Mouse (Mus musculus) embryonic facial prominence, embryonic 12.5 days (tissue): ENCODE data around the gene Stra8. TPM values are rescaled to one million over a fixed set of nuclear protein-coding genes. Genes with fewer than 3 reads are reported as not detected.
A peak's percentile ranks its signal among the peaks of the same experiment; 100 is the strongest.

Experiments
- ATAC-seq: fragments of 200-750 bp; cut with Nextera tagmentation; 2 replicates; pipeline ENCODE4 v1.8.0; 2017; ENCODE audit not compliant: insufficient number of reproducible peaks, insufficient read depth, low FRiP score, low TSS enrichment
- H3K27ac ChIP-seq: fragments of 300-500 bp; sonication (generic); 2 replicates; pipeline ENCODE4 v1.5.1; 2016; ENCODE audit warnings: mild to moderate bottlenecking
- H3K27me3 ChIP-seq: fragments of 300-500 bp; sonication (generic); 2 replicates; pipeline ENCODE4 v1.6.1; 2016; ENCODE audit warnings: mild to moderate bottlenecking, moderate library complexity
- H3K36me3 ChIP-seq: fragments of 300-500 bp; sonication (generic); 2 replicates; pipeline ENCODE4 v1.6.1; 2016; ENCODE audit warnings: mild to moderate bottlenecking
- H3K4me1 ChIP-seq: fragments of 300-500 bp; sonication (generic); 2 replicates; pipeline ENCODE4 v1.6.1; 2016
- H3K4me2 ChIP-seq: fragments of 300-500 bp; sonication (generic); replicated peaks from 2 replicates; pipeline ENCODE4 v1.6.1; 2016; ENCODE audit warnings: mild to moderate bottlenecking, moderate library complexity
- H3K4me3 ChIP-seq: fragments of 300-500 bp; sonication (generic); 2 replicates; pipeline ENCODE4 v1.5.1; 2016; ENCODE audit warnings: mild to moderate bottlenecking
- H3K9ac ChIP-seq: fragments of 300-500 bp; sonication (generic); 2 replicates; pipeline ENCODE4 v1.6.1; 2016; ENCODE audit warnings: mild to moderate bottlenecking, moderate library complexity
- H3K9me3 ChIP-seq: fragments of 300-500 bp; sonication (generic); 2 replicates; pipeline ENCODE4 v1.6.1; 2016; ENCODE audit warnings: mild to moderate bottlenecking, moderate library complexity
- WGBS: fragments of 180-500 bp; shearing (Covaris S2); methylation state at CpG from one replicate; pipeline ENCODE4 v1.1.7; 2016; 5-methylcytosine and 5-hydroxymethylcytosine counted together
- polyA plus RNA-seq: library from polyadenylated mRNA; unstranded; fragments of >200 nt; fragmentation: Nextera tagmentation; extraction: Ambion mirVana; gene quantifications from 2 replicates; pipeline ENCODE4 v1.2.1, GENCODE M21; 2016

The Stra8 gene
- polyA plus RNA-seq, 1 experiment from 2014 or later, result not detected

DNA sequence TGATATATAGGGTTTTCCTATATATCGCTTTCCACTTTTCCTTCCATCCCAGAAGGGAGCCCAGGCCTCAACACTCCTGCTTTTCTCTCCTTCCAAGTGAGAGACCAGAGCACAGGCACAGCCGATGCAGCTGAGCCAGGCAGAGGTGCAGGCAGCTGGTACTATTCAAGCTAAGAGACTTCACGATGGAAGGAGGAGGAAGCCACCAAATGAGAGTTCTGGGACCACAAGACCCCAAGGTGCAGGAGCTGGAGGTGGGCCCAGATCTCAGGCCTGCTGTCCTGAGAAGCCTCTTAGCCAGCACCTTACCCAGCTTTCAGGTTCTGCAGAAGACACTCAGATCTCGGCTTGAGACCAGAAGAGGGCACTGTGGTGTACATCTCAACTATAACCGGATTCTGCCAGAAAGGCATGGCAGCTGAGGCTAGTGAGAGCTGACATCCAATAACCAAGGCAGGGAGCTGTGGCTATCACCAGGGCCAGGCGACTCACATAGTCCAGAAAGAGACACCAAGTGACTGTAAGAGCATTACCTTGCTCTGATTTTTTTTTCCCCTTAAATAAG lies 40.0 kb upstream of the Stra8 start:
- H3K27ac ChIP-seq, result no peak overlapping the region
- peaks cover 22% of the 10 kb centered on the region for H3K4me1 ChIP-seq
- no peak overlapping the region for H3K4me2 ChIP-seq
- 50% methylated on average over 6 of the region's 6 CpGs for WGBS
- no peaks in the 10 kb centered on the region for H3K9me3 ChIP-seq
- no peak overlapping the region for H3K9ac ChIP-seq
- no peak for ATAC-seq
- H3K27me3 ChIP-seq, result no peaks in the 10 kb centered on the region
- H3K4me3 ChIP-seq, result no peak overlapping the region
- H3K36me3 ChIP-seq, result peaks cover 37% of the 10 kb centered on the region

DNA sequence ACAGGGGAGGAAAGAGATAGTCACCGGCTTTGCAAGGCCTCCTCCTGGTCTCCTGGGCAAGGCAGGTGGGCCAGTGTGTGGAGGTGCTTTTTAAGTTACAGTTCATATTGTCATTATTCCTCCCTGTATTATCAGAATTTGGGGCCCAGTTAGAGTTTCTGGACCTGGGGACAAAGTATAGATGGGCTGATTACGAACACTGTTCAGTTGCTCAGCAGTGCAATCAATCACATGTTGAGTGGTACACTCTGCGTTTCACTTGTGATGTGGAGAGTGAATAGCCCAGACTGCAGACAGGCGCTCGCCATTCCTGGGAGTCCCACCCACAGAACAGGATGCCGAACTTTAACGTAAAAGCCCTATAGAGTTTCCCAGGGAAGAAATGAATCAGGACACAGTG lies 35.2 kb upstream of the Stra8 start:
- Histone ChIP-seq H3K4me3 (no peak overlapping the region), H3K36me3 (peaks cover 49% of the 10 kb centered on the region), H3K27ac (no peak overlapping the region), H3K9me3 (no peaks in the 10 kb centered on the region), H3K4me1 (peaks cover 9% of the 10 kb centered on the region; the same call in 1 of the 2 replicates), H3K4me2 (no peak overlapping the region), H3K27me3 (no peaks in the 10 kb centered on the region), H3K9ac (no peak overlapping the region)
- WGBS, result 91% methylated on average over 7 of the region's 7 CpGs
- ATAC-seq, result no peak

DNA sequence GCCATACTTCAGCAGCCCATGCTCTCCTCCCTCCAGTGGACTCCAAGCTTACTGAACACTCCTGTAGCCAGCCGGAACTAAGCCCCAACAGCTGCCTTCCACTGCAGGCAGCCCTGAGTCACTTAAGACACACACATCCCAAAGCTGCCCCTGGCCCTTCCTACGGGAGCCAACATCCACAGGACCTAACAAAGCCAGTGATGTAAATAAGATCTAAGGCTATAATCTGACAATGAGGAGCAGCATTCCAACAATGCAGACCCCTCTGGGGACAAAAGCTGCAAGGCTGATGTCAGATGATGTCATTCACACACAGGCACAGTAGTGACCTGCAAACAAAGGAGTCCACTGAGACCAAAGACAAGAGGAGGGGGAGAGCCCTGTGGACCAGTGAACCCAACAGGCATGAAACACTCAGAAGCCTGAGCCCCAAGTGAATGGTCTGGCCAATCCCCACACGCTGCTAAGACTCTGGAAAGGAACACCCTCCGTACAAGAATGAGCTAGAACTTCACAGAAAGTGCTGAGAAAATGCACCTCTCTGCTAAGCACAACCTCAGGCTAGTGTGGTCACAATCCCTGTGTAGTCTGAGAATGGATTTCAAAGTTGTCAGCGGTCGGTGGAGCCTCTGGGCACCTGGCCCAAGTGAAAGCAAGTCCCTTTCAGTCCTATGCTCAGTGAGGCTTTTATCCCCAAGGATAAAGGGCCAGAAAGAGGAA lies 32.7 kb upstream of the Stra8 start:
- H3K9me3 ChIP-seq, result no peaks in the 10 kb centered on the region
- H3K9ac ChIP-seq, result no peak overlapping the region
- no peak overlapping the region for H3K4me3 ChIP-seq
- ATAC-seq, result peak; percentile 68
- no peak overlapping the region for H3K4me2 ChIP-seq
- WGBS, result 56% methylated on average over 6 of the region's 6 CpGs
- H3K36me3 ChIP-seq, result peaks cover 56% of the 10 kb centered on the region
- peaks cover 9% of the 10 kb centered on the region; the same call in 1 of the 2 replicates for H3K4me1 ChIP-seq
- peak overlapping the region; percentile 42; the same call in 1 of the 2 replicates for H3K27ac ChIP-seq
- H3K27me3 ChIP-seq, result no peaks in the 10 kb centered on the region

DNA sequence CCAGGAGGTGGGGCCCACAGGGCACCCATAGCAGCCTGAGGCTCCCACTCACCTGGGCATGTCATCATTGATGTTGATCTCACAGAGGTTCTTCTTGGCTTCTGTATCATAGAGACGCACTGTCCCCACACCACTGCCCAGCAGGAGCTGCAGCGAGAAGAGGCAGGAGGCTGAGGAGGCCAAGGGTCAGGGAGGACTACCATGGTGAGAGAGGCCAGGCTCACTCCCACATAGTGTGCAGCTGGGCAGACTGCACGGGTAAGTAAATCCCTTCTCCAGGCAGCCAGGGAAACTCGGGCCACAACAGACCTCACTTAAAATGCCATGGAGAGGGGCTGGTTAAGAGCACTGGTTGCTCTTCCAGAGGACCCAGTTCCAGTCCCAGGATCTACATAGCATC lies 30.8 kb upstream of the Stra8 start:
- Histone ChIP-seq H3K9me3 (no peaks in the 10 kb centered on the region), H3K27me3 (no peaks in the 10 kb centered on the region), H3K4me1 (peaks cover 9% of the 10 kb centered on the region; the same call in 1 of the 2 replicates), H3K4me3 (no peak overlapping the region), H3K4me2 (no peak overlapping the region), H3K36me3 (peaks cover 59% of the 10 kb centered on the region), H3K9ac (no peak overlapping the region), H3K27ac (no peak overlapping the region)
- 57% methylated on average over 4 of the region's 4 CpGs for WGBS
- ATAC-seq, result no peak

DNA sequence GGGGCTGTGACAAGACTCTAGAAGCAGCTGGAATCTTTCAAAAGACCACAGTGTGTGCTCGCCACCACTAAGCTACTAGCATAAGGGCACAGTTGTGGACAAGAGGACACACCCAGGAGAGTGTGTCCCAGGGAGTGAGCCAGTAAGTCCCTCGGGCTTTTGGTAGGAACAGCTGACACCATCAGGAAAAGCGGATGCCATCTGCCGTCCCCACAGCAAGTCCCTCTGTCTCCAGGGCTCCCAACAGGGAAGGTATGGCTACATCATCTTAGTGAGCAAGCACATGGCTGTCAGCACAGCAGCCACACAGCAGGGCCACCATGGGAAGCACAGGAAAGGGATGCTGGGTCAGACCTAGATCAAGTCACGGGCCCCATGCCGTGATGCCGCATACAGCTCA lies 24.4 kb upstream of the Stra8 start:
- H3K36me3 ChIP-seq, result peaks cover 74% of the 10 kb centered on the region

DNA sequence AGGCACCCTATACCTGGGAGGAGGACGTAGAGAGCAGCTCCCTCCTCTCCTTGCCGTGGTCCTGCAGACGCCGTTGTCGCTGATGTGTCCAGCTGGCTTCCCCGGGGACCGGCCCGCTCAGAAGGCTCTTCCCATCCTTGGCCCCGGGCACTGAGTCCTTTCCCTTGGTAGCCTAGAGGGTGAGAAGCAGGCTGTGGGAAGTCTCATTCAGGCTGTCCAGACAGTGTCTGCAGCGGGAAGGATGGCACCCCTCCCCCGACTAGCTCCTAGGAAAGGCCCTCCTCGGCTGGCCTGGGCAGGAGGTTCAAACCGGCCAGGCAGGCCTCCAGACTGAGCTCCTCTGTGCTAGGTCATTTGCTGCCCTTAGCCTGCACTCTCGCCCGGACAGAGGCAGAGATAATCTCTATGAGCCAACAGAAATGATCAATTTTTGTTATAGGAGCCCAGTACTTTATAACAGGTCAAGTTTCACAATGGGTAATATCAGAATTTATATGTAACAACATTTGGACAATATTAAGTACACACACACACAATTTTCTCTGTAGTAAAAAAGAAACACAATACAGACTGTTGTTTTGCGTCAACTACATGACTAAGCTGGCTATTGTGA lies 23.7 kb upstream of the Stra8 start:
- H3K27me3 ChIP-seq, result no peaks in the 10 kb centered on the region
- no peak overlapping the region for H3K4me2 ChIP-seq
- no peak overlapping the region for H3K9ac ChIP-seq
- no peak for ATAC-seq
- peaks cover 74% of the 10 kb centered on the region for H3K36me3 ChIP-seq
- no peak overlapping the region for H3K27ac ChIP-seq
- no peaks in the 10 kb centered on the region for H3K9me3 ChIP-seq
- H3K4me1 ChIP-seq, result no peaks in the 10 kb centered on the region
- H3K4me3 ChIP-seq, result no peak overlapping the region
- WGBS, result 47% methylated on average over 16 of the region's 16 CpGs

More for the DNA sequence above, 24.4 kb upstream of the Stra8 start:
- no peak overlapping the region for H3K4me3 ChIP-seq
- no peak for ATAC-seq
- no peaks in the 10 kb centered on the region for H3K27me3 ChIP-seq
- no peak overlapping the region for H3K9ac ChIP-seq
- H3K4me2 ChIP-seq, result no peak overlapping the region
- H3K27ac ChIP-seq, result no peak overlapping the region
- no peaks in the 10 kb centered on the region for H3K9me3 ChIP-seq
- 87% methylated on average over 7 of the region's 7 CpGs for WGBS
- H3K4me1 ChIP-seq, result no peaks in the 10 kb centered on the region

DNA sequence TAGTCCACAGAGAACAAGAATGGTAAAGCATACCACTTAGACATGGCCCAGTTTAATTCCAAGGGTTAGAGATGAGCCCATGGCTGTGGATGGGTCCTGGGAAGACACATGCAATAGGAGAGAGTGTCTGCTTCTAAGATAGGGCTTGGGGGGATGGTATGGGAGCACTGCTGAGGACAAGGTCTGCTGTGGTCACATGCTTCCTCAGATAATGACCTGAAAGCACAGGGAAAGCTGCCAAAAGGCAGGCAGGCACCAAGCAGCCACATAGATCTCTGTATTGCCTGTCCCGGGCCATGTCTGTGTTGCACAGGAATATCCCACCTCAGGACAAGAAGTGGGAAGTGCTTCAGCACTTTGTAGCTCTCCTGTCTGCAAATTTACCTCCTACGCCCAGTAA lies 20.8 kb upstream of the Stra8 start:
- H3K36me3 ChIP-seq, result peaks cover 58% of the 10 kb centered on the region
- 84% methylated on average over 2 of the region's 2 CpGs for WGBS
- H3K27ac ChIP-seq, result no peak overlapping the region
- no peak overlapping the region for H3K4me2 ChIP-seq
- H3K27me3 ChIP-seq, result no peaks in the 10 kb centered on the region
- no peaks in the 10 kb centered on the region for H3K4me1 ChIP-seq
- H3K4me3 ChIP-seq, result no peak overlapping the region
- ATAC-seq, result no peak
- H3K9ac ChIP-seq, result no peak overlapping the region
- no peaks in the 10 kb centered on the region for H3K9me3 ChIP-seq

DNA sequence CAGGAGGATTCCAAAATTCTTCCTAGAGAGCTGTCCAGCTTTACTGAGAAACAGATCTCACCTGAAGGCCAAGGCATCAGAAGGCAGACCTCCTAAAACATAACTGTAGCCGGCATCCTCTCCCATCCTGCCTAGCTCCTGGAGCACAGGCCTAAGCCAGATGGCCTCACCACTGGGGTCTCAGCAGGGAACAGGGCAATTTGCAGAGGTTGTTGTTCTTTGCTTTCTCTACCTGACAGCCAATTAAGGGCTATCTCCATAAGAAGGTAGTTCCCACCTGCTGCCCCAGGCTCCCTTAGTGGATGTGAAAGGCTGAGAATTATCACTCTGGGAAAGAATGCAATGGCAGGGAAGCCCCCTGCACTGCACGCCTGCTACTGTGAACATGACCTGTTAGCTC lies 19.0 kb upstream of the Stra8 start:
- Histone ChIP-seq H3K4me1 (no peaks in the 10 kb centered on the region), H3K36me3 (peaks cover 51% of the 10 kb centered on the region), H3K4me3 (no peak overlapping the region), H3K4me2 (no peak overlapping the region), H3K27me3 (no peaks in the 10 kb centered on the region), H3K9me3 (no peaks in the 10 kb centered on the region), H3K27ac (no peak overlapping the region), H3K9ac (no peak overlapping the region)
- 68% methylated on average over 2 of the region's 2 CpGs for WGBS
- ATAC-seq, result no peak

DNA sequence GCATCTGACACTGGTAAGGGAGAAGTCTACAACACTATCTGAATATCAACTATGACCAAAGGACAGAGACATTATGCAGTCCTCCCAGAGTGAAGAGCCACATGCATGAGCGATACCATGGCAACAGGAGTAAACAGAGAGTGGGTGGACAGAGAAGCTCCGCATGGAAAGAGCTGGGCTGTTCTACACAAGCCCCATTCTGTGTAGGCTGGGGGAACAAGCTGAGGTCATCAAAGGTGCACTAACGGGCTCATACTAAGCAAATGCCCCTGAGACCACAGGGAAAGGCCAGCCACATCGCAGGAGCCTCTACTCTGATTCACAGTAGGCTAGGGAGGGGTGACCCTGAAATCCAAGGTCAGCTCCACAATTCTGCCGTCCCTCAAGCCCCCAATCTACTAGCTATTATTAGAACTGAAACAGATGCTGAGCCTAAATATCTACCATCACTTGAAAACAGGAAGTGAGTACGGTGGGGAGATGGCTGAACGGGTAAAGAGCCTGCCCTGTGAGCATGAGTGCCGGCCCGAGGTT lies 18.0 kb upstream of the Stra8 start:
- H3K27me3 ChIP-seq, result no peaks in the 10 kb centered on the region
- H3K9me3 ChIP-seq, result no peaks in the 10 kb centered on the region
- H3K4me1 ChIP-seq, result no peaks in the 10 kb centered on the region
- H3K36me3 ChIP-seq, result peaks cover 57% of the 10 kb centered on the region
- H3K4me3 ChIP-seq, result no peak overlapping the region
- H3K27ac ChIP-seq, result no peak overlapping the region
- no peak for ATAC-seq
- 66% methylated on average over 9 of the region's 9 CpGs for whole genome bisulfite sequencing
- H3K4me2 ChIP-seq, result no peak overlapping the region
- no peak overlapping the region for H3K9ac ChIP-seq

DNA sequence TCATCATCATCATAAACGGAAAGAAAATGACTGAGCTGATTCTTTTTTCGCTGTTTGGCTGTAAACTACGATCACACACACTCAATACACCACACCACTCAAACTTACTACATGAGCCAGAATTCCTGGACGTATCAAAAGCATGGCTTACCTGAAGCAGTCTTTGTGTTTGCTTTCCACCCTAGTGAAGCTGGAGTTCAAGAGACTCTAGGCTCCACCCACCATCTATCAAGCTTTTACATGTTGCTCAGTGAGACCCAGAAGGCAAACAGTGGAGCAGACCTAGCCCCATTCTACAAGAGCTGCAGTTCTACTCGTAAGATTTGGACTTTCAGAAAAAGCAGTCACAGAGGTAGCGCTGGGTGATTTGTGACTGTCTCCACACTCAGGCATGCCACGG lies 17.4 kb upstream of the Stra8 start:
- no peak overlapping the region for H3K27ac ChIP-seq
- no peaks in the 10 kb centered on the region for H3K4me1 ChIP-seq
- WGBS, result 90% methylated on average over 7 of the region's 7 CpGs
- H3K4me2 ChIP-seq, result no peak overlapping the region
- H3K4me3 ChIP-seq, result no peak overlapping the region
- no peaks in the 10 kb centered on the region for H3K9me3 ChIP-seq
- no peaks in the 10 kb centered on the region for H3K27me3 ChIP-seq
- no peak overlapping the region for H3K9ac ChIP-seq
- ATAC-seq, result no peak
- H3K36me3 ChIP-seq, result peaks cover 59% of the 10 kb centered on the region

DNA sequence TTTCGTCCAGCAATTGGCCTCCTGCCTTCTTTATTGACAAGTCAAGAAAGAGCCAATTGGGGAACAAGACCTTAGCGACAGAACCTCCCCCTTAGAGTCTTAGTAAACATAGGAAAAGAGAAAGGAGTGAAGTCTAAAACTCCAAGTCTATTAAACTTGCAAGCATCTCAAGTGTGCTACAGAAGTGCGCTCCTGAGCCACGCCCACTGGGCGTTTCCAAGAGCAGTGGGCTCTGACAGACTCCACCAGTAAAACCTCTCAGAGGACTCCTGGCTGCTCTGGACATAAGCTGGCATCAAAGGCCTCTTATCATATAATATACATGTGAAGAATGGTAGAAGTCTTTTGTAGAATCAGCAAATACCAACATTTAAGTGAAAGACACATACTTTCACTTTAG lies 16.5 kb upstream of the Stra8 start:
- no peaks in the 10 kb centered on the region for H3K4me1 ChIP-seq
- no peak overlapping the region for H3K9ac ChIP-seq
- H3K4me3 ChIP-seq, result no peak overlapping the region
- H3K36me3 ChIP-seq, result peaks cover 62% of the 10 kb centered on the region
- 83% methylated on average over 5 of the region's 5 CpGs for WGBS
- no peaks in the 10 kb centered on the region for H3K9me3 ChIP-seq
- H3K4me2 ChIP-seq, result no peak overlapping the region
- ATAC-seq, result no peak
- H3K27me3 ChIP-seq, result no peaks in the 10 kb centered on the region
- H3K27ac ChIP-seq, result no peak overlapping the region

DNA sequence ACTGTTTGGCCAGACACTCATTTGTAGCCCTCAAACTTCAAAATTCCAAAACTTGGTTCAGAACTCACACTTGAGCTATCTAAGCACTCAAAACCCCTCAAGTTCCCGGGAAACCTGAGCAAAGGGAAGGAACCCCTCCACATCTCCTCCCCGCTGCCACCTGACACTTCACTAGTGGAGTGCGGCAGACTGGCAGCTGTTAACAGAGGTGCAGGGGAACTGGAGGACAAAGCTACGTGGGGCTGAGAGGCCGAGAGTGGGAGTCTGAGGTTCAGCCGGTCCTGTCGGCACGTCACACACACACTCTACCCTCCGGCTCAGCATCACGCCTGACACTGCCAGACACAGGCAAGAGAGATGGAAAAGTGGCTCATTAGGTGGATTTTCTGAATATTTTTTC lies 16.1 kb upstream of the Stra8 start:
- H3K36me3 ChIP-seq, result peaks cover 61% of the 10 kb centered on the region
- H3K27me3 ChIP-seq, result no peaks in the 10 kb centered on the region
- no peak overlapping the region for H3K27ac ChIP-seq
- no peak overlapping the region for H3K4me2 ChIP-seq
- no peak overlapping the region for H3K9ac ChIP-seq
- no peak for ATAC-seq
- no peaks in the 10 kb centered on the region for H3K9me3 ChIP-seq
- 82% methylated on average over 10 of the region's 10 CpGs for WGBS
- no peak overlapping the region for H3K4me3 ChIP-seq
- no peaks in the 10 kb centered on the region for H3K4me1 ChIP-seq
